Comparison of ENCODE assay signal across 8 mouse cellular contexts in genomic region chr2:132701451-132701886, GRCm38 (mm10). TPM values are rescaled to one million over a fixed set of nuclear protein-coding genes. Genes with fewer than 3 reads are reported as not detected.
DNase-seq lines count a peak whose midpoint lies in the region; ATAC-seq lines count a peak whose summit lies in the region.

No protein-coding gene starts in this region.

- peaks cover 11% of the 10 kb centered on the region; the same call in 1 of the 2 replicates for H3K4me1 ChIP-seq in heart, embryonic 11.5 days (ENCODE audit: control insufficient read depth, insufficient read depth, low read length)
- H3K4me1 ChIP-seq in forebrain, embryonic 14.5 days (ENCODE audit: control insufficient read depth, insufficient read depth, low read length): no peaks in the 10 kb centered on the region
- H3K4me1 ChIP-seq in hindbrain, embryonic 13.5 days (replicated peaks): no peaks in the 10 kb centered on the region

- no peak overlapping the region for H3K27ac ChIP-seq in heart, embryonic 11.5 days (ENCODE audit: low read depth, low read length)
- H3K27ac ChIP-seq in forebrain, embryonic 14.5 days (ENCODE audit: low read depth, low read length): no peak overlapping the region
- H3K27ac ChIP-seq in hindbrain, embryonic 13.5 days: no peak overlapping the region

- no peaks in the 10 kb centered on the region for H3K36me3 ChIP-seq in heart, embryonic 11.5 days (ENCODE audit: control insufficient read depth, insufficient read depth, low read length)
- H3K36me3 ChIP-seq in forebrain, embryonic 14.5 days (ENCODE audit: control insufficient read depth, insufficient read depth, low read length): no peaks in the 10 kb centered on the region
- H3K36me3 ChIP-seq in hindbrain, embryonic 13.5 days: peaks cover 17% of the 10 kb centered on the region; the same call in 1 of the 2 replicates

- H3K9me3 ChIP-seq in heart, embryonic 11.5 days (replicated peaks; ENCODE audit: control insufficient read depth, low read length): no peaks in the 10 kb centered on the region
- no peaks in the 10 kb centered on the region for H3K9me3 ChIP-seq in forebrain, embryonic 14.5 days (replicated peaks; ENCODE audit: control insufficient read depth, low read length)
- no peaks in the 10 kb centered on the region for H3K9me3 ChIP-seq in hindbrain, embryonic 13.5 days

- WGBS in heart, embryonic 11.5 days (ENCODE audit: insufficient replicate concordance): 21% methylated on average over 7 of the region's 7 CpGs
- 21% methylated on average over 7 of the region's 7 CpGs for WGBS in forebrain, embryonic 14.5 days
- 20% methylated on average over 7 of the region's 7 CpGs for WGBS in hindbrain, embryonic 13.5 days

- ATAC-seq in heart, embryonic 11.5 days (replicated peaks; ENCODE audit: insufficient number of reproducible peaks, low FRiP score, low TSS enrichment): no peak
- peak; percentile 79; the same call in 1 of the 2 replicates for ATAC-seq in forebrain, embryonic 14.5 days
- peak; percentile 78; the same call in 1 of the 2 replicates for ATAC-seq in hindbrain, embryonic 13.5 days (ENCODE audit: low FRiP score)

- DNase-seq in heart, adult 11 months: peak; percentile 94
- peak; percentile 63 for DNase-seq in cerebellum, adult 11 months
- peak; percentile 69 for DNase-seq in forebrain, embryonic 14.5 days (ENCODE audit: low spot score)
- DNase-seq in layer of hippocampus, postnatal 25 days (ENCODE audit: extremely low spot score in 1 of 2, low spot score in 1 of 2): peak; percentile 70 to 87
- DNase-seq in lung, postnatal 36 days: peak; percentile 89
- DNase-seq in right cerebral cortex, adult 18-20 months: peak; percentile 73

- no peaks in the 10 kb centered on the region for H3K27me3 ChIP-seq in heart, embryonic 11.5 days (ENCODE audit: control insufficient read depth, insufficient read depth, low read length)
- no peaks in the 10 kb centered on the region for H3K27me3 ChIP-seq in forebrain, embryonic 14.5 days (replicated peaks; ENCODE audit: control insufficient read depth, insufficient read depth, low read length)
- H3K27me3 ChIP-seq in hindbrain, embryonic 13.5 days: no peaks in the 10 kb centered on the region

- no peak overlapping the region for H3K9ac ChIP-seq in heart, embryonic 11.5 days (ENCODE audit: low read depth, low read length)
- H3K9ac ChIP-seq in forebrain, embryonic 14.5 days (ENCODE audit: low read length): no peak overlapping the region
- no peak overlapping the region for H3K9ac ChIP-seq in hindbrain, embryonic 13.5 days

- H3K4me3 ChIP-seq in heart, embryonic 11.5 days (ENCODE audit: low read depth, low read length): no peak overlapping the region
- H3K4me3 ChIP-seq in forebrain, embryonic 14.5 days (ENCODE audit: low read depth, low read length): no peak overlapping the region
- no peak overlapping the region for H3K4me3 ChIP-seq in hindbrain, embryonic 13.5 days

- H3K4me2 ChIP-seq in heart, embryonic 11.5 days: no peak overlapping the region
- no peak overlapping the region for H3K4me2 ChIP-seq in forebrain, embryonic 14.5 days (ENCODE audit: low read length)
- no peak overlapping the region for H3K4me2 ChIP-seq in hindbrain, embryonic 13.5 days

RNA-seq across cellular contexts. Expression of gene Shld1, which starts 14.7 kb away (rescaled TPM):
- polyA plus RNA-seq in heart, embryonic 11.5 days (2014; fragmentation: Nextera tagmentation; extraction: Ambion mirVana): 15.3 and 18.0 TPM in 2 replicates
- 25.8 and 30.8 TPM in 2 replicates for polyA plus RNA-seq in forebrain, embryonic 14.5 days (2014; fragmentation: Nextera tagmentation; extraction: Ambion mirVana)
- polyA plus RNA-seq in hindbrain, embryonic 13.5 days (2015; fragmentation: Nextera tagmentation; extraction: Ambion mirVana): 22.5 and 25.5 TPM in 2 replicates
- total RNA-seq in layer of hippocampus, postnatal 25 days (2021): 10 to 100 TPM; 10.8 to 10.9 TPM
